Mouse (Mus musculus): Measurements from ENCODE around the gene Tifa. TPM values are rescaled to one million over a fixed set of nuclear protein-coding genes. Genes with fewer than 3 reads are reported as not detected.

The Tifa gene
- total RNA-seq, 2 experiments from 2014 or later, result 2.8 to 3.0 TPM

DNA sequence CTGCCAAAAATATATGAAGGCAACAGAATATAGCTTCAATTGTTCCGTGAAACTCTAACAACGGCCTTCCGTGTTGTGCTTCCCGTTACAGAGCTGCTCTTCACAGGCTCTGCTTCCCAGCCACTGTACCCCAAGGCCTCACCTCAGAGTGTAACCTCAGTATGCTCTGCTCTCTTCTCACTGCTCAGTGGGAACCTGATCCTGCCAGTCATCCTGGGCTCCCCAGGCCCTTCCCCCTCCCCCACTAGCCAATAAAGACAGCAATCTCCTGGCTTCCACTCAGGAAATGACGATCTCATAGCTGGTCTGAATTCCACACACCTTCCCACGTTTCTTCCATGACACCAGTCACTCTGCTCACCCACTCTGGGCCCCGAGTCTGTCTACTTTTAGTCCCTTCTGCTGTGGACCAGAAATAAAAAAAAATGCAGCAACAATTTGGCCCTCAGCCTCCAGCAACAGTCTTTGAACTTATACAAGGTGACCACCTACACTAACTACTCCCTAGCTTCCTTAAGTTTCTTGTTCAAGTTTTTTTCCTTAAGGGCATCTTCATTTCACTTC lies 27.6 kb downstream of the Tifa start:
- intact Hi-C loops (cut with DNase I), result no loop called here
- no peak for DNase-seq (ENCODE audit: extremely low spot score in 1 of 2, low spot score in 2 of 2)

DNA sequence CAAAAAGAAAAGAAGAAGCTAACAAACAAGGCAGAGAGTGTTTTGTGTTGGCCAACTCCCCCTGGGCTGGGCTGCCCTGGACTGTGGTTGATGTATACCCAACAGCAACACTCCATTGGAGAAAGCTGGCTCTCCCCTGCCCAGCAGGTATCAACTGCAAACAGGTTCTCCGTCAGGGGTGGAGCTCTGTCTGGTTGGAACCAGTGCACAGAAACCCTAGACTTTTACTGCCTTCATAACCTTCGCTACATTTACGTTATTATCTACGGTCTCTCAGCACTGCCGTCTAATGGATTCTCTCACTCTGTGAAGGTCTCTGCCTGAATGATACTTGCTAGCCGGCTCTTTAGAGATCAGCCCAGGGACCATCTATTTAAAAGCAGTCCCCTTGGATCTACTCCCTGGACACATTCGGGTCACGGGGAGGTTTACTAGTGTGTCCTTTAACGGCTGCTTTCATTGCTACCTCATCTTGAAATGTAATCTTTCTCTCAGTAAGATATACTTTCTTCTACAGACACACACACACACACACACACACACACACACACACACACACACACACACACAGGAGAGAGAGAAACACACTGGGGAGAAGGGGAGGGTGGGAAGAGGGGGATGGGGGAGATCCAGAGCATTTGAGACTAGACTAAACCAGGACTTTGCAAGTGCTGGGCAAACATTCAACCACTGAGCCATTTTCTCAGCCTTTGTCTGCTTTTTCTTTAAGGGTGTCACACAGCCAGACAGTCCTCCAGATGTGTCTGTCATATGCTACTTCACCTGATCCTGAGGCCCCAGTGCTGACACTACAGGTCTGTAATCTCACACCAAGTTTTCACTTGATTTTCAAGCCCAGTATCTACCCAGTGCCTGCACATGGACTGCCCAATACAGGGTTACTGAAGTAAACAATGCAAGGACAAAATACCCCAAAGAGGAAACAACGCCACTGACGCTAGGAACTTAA lies 29.4 kb downstream of the Tifa start:
- intact Hi-C loops (cut with DNase I), result no loop called here
- DNase-seq (ENCODE audit: extremely low spot score in 1 of 2, low spot score in 2 of 2), result no peak

DNA sequence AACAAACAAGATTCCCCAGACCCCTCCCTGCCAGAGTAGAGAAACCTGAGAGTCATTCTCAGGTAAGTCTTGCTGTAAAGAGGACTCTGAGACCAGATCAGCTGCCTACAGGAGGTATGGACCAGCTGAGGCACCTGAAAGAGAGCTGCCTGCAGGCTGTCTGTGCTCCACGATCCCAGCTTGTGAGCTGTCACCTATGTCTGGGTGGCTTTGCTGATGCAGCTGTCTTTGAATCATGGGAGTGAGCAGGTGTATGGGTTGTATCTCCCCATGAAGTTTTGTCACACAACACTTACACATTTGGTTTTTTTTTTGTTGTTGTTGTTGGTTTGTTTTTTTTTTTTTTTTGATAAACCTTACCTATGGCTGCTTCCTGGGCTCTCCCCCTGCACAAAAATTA lies 30.8 kb downstream of the Tifa start:
- intact Hi-C loops (cut with DNase I), result no loop called here
- no peak for DNase-seq (ENCODE audit: extremely low spot score in 1 of 2, low spot score in 2 of 2)

DNA sequence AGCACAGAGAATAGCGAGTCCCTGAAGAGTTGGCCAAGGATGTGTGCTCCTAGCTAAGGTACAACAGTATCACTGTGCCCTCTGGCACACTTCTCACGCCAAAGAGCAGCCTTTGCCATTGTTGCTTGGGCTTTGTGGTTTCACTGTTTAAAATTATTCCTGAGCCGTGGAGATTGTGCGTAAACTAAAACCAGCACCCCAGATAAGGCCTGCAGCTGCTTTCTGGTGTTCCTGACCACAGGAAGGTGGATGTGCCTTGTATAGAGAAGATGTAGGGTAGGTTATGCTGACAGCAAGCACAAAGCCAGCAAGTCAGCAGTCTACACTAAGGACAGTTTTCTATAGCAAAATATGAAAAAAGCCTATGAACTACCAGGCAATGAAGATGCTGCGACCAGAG lies 31.6 kb downstream of the Tifa start:
- intact Hi-C loops (cut with DNase I), result no loop called here
- DNase-seq (ENCODE audit: extremely low spot score in 1 of 2, low spot score in 2 of 2), result no peak

DNA sequence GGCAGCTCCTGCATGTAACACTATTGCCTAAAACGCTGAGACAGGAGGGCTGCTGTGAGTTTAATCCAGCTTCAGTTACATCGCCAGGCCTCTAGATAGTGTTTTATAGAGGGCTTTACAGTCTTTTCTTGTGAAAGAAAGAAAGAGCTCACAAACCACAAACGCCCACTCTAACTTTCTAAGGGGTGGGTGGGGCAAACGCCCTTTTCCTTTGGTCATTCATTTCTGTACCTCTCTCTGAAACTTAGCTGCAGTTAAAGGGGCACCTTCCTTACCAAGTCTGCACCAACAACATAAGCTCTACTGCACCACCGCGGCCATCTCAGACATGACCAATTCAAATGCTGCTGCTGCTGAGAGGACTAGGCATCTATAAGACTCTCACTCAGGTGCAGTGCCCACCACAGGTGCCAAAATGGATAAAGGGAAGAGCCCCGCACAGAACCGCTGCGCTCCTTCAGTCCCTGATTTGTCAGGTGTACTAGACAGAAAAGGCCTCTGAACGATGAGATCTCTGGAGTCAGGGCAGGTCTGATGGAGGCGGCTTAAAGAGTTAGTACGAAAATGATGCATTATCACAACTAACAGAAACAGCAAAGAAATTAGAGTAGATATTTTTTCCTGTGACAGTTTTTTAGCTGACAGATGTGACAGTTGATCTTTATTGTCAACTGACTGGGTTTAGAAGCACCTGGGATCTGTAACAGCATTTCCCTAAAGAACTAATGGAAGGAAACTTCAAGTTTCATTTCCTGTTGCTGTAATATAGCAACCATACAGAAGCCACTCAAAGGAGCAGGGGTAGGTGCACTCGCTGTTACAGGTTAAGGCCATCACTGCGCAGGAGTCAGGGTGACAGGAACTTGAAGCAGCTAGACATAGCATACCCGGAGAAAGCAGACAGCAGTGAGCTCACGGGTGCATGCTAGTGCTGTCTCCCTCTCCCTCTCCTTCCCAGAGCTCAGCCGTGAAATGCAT lies 34.6 kb downstream of the Tifa start:
- DNase-seq (ENCODE audit: extremely low spot score in 1 of 2, low spot score in 2 of 2), result no peak

DNA sequence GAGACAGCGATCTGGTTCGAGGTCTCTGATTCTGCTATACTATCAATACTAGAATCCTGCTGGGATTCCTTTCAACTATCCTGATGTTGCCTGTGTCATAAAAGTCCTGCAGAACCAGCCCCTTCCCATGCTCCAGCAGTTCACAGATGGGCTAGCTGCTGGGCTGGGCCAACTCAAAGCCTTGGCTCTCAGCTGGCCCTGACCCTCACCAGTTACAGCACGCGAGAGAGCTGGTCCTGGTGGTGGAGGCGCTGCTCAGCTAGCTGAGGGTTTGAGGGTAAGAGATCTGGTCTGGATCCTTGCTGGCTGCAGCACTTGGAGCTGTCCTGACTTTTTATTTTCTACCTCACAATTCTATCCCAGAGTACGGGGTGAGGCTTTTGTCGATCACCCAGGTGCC lies 36.9 kb downstream of the Tifa start:
- DNase-seq (ENCODE audit: extremely low spot score in 1 of 2, low spot score in 2 of 2), result no peak
- intact Hi-C loops (cut with DNase I), result no loop called here

More for the DNA sequence above, 34.6 kb downstream of the Tifa start:
- intact Hi-C loops (cut with DNase I), result no loop called here

DNA sequence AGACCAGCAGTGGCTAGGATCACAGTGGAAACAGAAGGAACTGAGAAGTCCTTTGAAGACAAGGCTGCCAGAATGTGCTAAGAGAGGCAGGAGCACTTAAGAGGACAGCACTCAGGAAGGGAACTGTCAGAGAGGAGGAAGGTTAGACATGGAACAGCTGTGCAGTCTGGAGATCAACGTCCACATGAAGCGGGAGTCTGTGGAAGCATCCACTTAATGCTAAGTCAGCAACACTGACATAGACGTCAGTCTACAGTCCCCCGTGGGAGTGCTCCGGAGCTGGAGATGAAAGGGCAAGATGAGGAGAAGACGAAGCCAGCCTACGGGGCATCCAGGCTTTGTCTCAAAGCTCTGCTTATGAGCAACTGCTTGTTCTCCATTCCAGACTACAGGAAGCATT lies 37.5 kb downstream of the Tifa start:
- intact Hi-C loops (cut with DNase I), result no loop called here
- no peak for DNase-seq (ENCODE audit: extremely low spot score in 1 of 2, low spot score in 2 of 2)

DNA sequence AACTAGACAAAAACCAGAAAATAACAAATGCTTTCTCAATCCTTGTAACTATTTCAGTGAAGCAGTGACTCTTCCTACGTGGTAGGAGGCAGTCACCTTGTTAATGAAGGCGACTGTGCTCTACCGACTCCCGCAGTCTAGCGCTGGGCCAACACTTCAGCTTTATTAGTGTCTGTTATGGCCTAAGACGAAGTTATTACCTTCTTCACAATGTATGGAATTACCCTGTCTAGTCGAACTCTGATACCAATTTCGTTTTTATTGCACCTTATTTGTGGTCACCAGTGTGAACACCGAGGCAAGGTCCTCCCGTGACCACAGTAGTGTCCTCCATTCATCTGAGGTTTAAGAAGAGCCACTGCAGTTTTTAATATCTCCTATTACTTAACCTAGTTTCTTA lies 40.6 kb downstream of the Tifa start:
- intact Hi-C loops (cut with DNase I), result no loop called here
- DNase-seq (ENCODE audit: extremely low spot score in 1 of 2, low spot score in 2 of 2), result no peak

DNA sequence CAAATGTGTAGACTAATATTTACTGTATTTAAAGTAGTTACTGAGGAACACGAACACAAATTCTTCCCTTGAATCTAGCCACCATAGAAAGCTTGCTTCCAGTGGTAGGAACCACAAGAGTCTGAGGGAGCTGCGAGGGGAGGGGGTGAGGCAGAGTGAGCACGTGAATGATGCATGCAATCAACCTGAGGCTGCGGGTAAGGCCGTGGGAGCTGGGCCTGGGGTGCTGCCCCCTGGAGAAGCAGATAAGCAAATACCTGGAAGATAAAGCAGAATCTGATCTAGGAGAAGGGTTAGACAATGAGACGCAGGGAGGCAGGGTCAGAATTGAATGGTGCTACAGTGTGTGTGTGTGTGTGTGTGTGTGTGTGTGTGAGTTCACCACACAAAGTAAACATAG lies 41.5 kb downstream of the Tifa start:
- intact Hi-C loops (cut with DNase I), result no loop called here
- DNase-seq (ENCODE audit: extremely low spot score in 1 of 2, low spot score in 2 of 2), result no peak

DNA sequence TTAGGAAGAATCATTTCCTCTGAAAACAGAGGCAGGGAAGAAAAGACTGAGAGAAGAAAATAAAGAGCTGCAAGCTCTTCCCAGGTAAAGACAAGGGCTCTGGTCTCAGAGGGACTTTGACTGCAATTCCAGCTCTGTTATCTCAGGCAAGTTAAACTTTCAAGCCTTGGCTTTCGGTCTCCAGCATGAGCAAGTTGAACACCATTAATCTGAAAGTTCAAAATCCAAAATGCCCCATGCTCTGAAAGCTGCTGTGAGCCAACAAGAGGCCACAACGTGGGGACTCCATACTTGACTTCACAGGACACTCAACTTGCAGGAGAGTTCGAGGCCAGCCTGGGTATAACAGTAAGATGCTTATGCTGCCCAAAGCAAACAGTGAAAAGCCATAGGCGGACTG lies 44.4 kb downstream of the Tifa start:
- intact Hi-C loops (cut with DNase I), result no loop called here

DNA sequence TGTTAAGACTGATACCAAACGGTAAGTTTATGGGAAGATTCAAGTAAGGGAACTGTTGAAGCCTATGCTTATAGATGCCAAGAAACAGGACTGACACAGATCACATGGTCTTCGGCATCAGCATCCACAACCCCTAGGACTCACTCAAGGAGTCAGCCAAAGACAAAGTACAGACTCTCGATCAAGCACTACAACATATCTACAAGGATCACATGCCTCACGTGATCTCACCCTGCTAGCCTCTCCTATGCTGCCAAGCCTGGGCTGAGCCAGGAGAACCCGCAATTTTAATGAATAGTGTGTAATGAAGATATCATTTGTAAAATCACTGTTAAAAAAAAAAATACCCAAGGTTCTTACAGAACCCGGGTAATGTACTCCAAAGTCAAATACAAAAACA lies 46.0 kb downstream of the Tifa start:
- no peak for DNase-seq (ENCODE audit: extremely low spot score in 1 of 2, low spot score in 2 of 2)
- intact Hi-C loops (cut with DNase I), result no loop called here

More for the DNA sequence above, 44.4 kb downstream of the Tifa start:
- DNase-seq (ENCODE audit: extremely low spot score in 1 of 2, low spot score in 2 of 2), result no peak

DNA sequence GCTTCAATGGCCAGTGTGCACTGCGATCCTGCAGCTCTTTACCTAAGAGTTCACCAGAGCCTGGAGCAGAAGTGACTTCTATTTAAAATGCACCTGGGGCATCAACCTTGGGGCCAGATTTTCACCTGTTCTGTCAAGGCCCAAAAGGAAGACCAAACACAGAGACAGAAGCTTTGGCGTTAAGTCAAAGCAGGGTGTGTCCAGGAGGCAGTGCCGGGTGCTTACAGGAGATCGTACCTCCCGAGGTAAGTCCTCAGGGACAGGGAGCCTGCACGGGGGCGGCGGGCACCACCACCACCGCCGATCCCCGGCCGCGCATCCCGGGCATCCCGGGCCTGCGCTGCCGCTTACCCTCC lies 47.2 kb downstream of the Tifa start:
- no peak for DNase-seq (ENCODE audit: extremely low spot score in 1 of 2, low spot score in 2 of 2)
- intact Hi-C loops (cut with DNase I), result no loop called here

DNA sequence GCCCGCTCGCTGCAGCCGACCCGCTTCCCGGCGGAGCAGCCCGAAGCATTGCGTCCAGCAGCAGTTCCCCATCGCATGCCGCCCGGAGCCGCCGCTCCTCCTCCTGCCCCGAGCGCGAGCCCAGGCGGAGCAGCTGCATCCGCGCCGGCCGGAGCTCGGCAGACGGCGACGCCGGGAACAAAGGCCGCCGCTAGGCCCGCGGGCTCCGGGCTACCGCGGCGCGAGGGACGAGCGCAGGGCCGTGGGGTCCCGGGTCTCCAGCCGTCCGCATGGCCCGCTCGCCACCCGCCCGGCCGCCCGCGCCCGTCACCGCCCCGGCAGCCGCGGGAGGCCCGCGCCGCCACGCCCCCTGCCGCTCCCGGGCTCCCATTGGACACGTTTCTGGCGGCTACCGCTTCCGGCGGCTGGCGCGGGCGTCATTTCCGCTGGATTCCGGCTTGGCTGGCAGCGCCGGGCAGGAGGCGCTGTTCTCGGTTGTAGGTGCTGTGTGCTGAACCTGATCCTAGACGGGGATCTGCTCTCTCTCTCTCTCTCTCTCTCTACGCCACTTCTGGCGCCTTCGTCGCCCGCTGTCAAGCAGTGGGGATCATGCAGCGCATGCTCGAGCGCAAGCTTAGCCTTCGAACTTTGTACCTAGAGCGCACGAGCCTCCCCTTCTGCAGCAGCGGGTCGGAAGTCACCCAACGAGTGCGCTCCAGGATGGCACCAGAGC lies 47.7 kb downstream of the Tifa start, which contains the start of gene Ap1ar:
TSS of gene Ap1ar (minus strand) at position 370 of the 712 bp plus-strand sequence.
- peak; percentile 95 to 97 for DNase-seq (ENCODE audit: extremely low spot score in 1 of 2, low spot score in 2 of 2)
- intact Hi-C loops (cut with DNase I), result no loop called here

DNA sequence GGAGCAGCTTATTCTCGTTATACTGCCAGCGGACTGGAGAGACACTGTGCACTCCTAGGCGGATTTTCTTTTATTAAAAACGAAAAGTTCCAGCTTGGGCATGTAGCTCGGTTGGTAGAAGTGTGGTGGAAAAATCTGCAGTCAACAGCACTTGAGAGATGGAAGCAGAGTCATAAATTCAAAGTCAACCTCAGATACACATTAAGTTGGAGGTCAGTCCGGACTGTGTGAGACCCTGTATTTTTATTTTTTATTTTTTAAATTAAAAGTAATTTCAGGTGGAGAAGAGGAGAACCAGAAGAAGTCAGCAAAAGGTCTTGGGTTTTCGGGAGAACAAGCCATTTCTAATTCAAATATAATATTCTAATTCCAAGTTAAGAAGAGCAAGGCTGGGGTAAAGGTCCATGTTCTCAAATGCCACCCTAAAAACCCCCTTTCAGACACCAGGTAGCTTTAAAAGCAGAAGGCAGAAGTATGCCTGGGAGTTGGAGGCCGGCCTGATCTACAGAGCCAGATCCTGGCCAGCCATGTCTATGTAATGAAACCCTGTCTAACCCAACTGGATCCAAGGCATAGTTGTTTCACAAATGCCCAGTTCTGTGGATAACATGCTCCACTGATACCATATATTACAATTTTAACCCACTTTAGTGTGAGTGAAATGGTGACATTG lies 48.5 kb downstream of the Tifa start:
- DNase-seq (ENCODE audit: extremely low spot score in 1 of 2, low spot score in 2 of 2), result no peak
- intact Hi-C loops (cut with DNase I), result no loop called here

DNA sequence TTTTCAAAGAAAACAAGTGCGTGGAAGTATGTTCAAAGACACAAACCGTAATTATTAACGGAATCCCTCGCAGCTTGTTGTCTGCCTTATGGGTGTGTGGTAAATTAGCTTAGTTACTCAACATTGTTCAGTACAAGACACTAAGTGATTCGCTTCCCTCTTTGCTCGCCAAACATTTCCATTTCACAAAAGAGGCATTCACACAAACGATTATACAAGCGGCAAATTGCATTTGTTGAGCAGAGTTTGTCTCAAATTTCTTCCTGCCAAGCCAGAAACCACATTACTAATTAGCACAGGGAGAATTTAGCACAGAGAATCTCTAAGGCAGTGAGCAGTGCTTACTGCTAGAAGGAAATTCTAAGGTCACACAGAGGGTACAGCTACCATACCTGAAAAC lies 52.3 kb downstream of the Tifa start:
- DNase-seq (ENCODE audit: extremely low spot score in 1 of 2, low spot score in 2 of 2), result no peak
- intact Hi-C loops (cut with DNase I), result no loop called here

DNA sequence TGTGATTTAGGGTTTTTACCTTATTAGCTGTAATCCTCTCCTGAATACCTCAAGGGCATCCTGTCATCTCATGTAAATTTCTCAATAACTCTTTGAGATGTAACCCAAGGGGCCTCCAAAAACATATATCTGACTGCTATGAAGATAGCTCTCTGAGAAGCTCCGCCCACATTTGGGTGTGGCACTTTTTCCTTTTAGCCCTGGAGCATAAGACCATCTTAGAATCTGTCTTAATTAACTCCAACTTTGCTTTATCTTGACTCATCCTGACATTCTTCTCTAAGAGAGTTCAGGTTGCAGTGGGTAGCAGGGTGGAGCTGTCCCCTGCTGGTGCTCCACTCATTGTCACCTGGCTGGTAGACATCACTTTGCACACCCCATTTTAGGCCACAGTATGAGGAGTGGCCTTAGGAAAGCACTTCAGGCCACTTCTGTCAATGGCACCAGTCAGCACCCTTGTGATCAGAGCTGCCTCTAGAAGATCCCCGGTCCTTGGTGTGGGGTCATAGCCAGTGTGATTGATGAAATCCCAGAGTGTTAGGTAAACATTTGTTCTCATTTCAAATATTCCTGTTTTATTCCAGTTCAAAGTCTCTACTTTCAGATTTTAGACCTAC lies 53.8 kb downstream of the Tifa start:
- no peak for DNase-seq (ENCODE audit: extremely low spot score in 1 of 2, low spot score in 2 of 2)
- intact Hi-C loops (cut with DNase I), result no loop called here

DNA sequence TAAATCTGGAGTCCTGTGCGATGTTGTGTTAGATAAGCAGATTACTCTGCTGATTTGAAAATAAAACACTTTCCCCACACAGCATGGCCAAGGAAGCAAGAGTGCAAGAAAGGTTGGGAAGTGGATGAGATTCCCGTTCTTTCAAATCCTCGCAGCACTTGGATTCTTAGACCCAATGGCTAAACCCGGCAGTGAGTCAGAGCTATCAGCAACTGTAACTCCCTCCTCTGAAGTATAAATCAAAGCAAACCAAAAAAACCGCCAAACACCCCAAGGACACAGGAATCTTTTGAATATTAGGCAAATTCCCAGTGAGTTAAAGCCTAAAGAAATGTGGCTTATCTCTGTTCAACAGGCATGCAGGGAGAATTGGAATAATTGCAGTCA lies 54.3 kb downstream of the Tifa start:
- intact Hi-C loops (cut with DNase I), result no loop called here
- no peak for DNase-seq (ENCODE audit: extremely low spot score in 1 of 2, low spot score in 2 of 2)

Data from left cerebral cortex, postnatal 10 days (tissue).